Mouse (Mus musculus) layer of hippocampus, adult 8-10 months (tissue): ENCODE measurements around the gene Iars2. TPM values are rescaled to one million over a fixed set of nuclear protein-coding genes. Genes with fewer than 3 reads are reported as not detected.

Experiments
- DNase-seq, 2 experiments: peaks; one replicate each; pipeline ENCODE4 v3.0.0; 2022; ENCODE audit warnings: low spot score in 2 of 2
- total RNA-seq, 4 experiments: library from RNA; stranded (reverse); gene quantifications; 2 replicates each; pipeline ENCODE4 v1.2.4; 2022

The Iars2 gene
- total RNA-seq, 4 experiments from 2014 or later, result 34.1 to 35.7 (median 35.0) TPM

DNA sequence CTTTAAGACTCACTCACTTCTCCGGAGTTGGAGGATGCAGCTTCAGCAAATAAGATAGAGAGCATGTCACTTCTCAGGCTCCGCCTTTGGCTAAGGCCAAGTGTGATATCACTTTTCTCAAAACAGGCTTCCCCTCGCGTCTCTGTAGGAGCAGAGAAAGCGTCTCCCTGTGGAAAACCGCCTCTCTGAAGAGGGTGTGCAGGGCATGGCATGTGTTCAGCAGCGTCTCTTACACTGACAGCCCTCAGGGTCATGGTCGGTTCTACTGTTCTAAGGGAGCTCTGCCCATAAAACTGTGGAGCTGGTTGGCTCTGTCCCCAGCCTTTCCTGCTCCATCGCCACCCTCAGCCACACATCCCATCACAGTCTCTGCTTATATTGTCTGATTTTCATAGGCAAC is 49.9 kb downstream of the Iars2 start:
- DNase-seq, result no peak

DNA sequence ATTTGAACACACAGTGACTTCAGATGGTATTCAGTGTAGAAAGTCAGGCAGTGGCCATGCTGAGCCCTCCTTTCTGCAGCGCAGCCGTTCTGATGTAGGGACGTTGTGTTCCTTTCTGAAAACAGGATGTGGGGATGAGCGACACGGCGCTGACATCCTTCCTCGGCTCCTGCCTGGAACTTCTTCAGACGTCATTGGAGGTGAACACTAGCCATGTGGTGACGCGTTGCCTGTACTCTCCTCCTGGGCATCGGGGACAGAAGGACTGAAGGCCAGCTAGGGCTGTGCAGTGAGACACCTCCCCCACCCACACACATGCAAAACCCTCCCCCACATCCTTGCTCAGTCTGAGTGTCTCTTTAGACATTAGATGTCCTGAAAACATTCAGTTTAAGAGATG is 52.2 kb downstream of the Iars2 start:
- no peak for DNase-seq

DNA sequence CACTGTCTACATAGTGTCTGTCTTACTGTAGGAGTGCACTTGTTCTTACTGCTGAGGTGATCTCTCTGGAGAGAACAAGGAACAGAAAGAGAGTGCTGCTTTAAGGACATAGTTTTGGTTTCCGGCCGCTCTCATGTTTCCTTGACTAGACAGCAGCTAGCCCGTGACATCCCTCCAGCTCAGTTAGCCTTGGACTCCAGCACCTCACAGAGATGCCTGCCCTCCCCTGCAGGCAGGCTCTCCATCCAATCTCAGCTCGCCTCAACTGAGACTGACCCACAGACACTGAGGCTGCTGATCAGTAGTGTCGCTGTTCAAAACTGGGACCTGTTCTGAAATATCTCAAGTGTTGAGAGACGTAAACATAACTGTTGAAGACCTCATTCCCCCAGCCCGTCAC is 53.2 kb downstream of the Iars2 start:
- no peak for DNase-seq

DNA sequence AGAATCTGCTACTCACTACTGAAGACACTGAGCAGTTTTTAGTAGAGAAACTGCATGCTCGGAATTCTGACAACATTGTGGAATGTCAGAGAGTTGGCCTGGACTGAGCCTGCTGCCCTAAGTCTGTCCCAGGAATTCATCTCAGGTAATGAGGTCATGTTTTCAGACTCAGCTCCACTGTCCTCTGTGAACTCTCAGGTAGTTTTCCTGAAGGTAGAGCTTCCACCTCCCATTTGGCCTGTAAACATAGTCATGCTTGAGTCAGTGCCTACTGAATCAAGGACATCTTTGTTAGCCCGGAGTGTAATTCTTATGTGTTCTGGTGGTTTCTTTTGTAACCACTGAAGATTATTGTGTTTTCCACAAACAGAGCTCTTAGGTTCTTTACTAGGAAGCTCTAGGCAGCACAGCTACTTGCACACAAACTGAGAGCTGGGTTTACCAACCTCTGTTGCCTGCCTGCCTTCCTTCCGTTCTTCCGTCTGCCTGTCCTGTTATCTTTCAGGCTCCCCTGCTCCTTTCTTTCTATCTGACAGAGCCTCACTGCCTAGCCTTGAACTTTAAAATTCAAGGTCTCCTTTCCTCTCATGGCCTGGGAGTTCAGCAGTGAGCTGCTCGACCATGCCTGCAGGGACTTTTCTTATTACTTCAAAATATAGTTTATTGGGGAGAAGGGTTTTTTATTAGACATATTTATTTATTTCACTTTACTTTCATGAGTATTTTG is 54.2 kb downstream of the Iars2 start:
- DNase-seq, result no peak

DNA sequence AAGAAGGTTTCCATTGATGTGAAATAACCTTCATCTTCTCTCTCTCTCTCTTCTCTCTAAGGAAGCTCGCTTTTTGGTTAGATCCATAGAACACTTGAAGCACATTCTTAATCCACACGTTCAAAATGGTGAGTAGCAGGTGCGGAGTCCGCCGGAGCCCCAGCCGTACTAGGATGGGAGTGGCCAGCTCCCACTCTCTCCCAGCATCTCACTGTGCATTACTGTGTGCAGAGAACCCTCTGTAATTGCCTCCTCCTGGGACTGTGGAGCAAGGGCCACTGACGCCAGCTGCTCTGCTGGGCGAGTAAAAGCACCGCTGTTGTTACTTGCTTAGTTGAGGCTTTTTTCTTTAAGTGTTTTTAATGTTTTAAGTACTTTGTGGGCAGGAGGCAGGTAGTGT is 57.8 kb downstream of the Iars2 start:
- no peak for DNase-seq

DNA sequence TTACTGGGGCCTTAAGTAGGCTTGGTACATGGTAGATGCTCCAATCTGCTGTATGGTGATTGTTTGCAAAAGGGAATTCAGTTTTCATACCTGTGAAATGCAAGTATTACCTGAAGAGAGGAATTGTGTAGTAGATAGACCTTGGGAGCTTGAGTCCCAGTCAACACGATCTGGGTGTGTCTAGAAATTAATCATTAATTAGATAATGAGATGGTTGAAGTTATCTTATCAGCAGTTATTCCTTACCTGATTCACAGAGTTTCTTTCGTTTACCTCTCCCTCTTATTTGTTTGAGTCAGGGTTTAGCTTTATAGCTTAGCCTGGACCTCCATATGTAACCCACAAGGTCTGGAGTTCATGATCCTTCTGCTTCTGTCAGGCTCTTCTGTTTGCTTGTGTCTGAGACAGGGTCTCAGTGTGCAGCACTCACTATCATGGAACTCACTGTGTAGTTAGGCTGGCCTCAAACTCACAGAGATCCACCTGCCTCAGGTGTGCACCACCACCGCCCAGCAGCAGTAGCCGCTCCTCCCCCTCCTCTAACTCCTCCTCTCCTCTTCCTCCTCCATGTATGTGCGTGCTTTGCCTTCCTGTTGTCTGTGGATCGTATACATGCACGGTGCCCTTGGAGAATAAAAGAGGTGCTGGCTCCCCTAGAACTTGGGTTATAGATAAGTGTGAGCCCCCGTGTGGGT is 58.6 kb downstream of the Iars2 start:
- DNase-seq, result no peak

DNA sequence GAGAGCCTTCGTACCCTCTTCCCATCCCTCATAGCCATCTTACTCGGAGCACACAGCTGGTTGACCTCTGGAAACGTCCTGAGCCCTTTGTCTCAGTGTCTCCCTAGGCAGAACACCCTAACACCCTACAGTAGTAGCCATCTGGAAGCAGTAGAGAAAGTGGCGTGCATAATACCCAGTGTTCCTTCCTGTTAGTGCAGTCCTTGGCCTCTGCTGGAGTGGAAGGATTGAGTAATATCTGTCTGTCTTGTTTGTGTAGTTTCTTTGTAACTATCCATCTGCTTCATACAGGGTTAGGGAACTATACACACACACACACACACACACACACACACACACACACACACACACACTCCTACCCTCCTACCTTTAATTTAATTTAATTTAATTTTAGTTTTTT is 60.5 kb downstream of the Iars2 start:
- DNase-seq, result no peak

DNA sequence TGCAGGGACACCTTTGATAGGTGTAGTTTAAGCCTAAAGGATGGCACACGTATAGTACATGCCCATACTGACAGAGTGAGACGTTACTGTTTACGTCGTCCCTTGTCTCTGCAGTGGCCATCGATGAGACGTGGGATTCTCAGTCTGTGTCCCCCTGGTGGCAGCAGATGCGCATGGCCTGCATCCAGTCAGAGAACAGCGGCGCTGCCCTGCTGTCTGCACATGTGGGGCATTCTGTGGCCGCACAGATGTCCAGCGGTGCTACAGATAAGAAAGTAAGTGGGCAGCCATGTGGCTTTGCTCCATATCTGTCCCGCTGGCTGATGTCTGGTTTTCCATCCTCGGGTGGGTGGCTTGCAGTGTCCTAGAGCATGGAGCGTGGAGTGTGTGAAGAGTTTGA is 66.6 kb downstream of the Iars2 start:
- no peak for DNase-seq

DNA sequence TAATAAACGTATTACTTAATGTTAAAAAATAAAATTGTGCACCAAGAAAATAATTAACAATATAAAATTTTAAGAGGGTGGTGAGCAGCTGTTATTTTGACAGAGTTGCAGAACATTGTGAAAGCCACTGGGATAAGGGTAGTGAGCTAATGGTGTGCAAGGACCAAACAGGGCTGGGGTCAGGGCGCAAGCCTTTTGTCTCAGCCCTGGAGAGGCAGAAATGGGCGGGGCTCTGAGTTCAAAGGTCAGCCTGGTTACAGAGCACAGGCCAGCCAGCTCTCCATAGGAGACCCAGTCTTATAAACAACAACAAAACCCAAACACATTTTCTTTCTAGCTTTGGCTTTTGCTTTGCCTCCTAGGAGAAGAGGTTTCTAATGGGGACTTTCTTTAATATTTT is 72.4 kb downstream of the Iars2 start:
- DNase-seq, result no peak

DNA sequence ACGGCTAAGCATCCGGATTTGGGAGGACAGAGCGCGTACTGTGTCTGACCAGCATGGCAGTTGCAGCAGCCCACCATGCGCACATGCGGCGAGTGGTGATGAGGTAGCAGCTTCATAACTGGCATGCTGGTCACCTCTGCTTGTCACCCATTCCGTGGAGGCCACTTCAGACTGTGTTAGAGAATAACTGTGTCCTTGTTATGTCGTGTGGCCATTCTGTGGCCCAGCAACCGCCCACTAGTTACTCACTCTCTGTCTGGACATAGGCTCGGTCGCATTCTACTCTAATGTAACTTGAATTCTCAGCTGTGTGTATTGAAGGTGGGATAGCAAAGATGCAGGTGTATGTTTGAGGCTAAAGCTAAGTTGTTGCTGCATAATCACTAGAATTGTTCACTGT is 73.9 kb downstream of the Iars2 start:
- DNase-seq, result no peak

DNA sequence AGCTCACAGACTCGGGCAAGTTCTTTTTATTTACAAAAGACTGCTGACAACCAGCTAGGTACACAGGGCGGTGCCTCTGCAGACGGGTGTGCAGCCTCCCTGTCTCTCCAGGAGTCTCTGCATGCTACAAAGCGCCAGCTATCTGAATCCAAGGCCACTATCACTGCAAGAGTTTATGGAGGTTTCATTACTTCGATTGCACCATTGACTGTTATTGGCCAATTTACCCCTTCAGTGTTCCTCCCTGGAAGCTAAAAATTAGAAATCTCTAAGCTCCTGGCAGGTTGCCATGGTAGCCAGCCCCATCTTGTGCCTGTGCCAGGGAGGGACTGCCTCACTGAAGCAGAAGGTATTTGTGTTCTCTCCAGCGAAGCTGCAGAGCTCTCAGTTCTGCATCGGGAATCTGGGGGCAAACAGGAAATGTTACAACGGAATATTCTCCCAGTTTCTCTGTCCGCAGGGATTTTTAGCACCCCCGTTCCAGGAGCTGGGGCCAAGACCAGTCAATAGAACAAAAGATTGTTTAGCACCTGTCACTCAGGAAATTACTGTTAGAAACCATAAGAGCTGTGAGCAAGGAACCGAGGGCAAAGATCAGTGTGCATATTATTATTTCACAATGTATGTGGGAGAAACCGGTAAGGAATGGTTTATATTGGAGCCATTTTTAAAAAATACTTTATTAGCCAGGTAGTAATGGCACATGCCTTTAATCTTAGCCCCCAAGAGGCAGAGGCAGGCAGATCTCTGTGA is 75.9 kb downstream of the Iars2 start:
- peak; percentile 69 to 81 for DNase-seq

DNA sequence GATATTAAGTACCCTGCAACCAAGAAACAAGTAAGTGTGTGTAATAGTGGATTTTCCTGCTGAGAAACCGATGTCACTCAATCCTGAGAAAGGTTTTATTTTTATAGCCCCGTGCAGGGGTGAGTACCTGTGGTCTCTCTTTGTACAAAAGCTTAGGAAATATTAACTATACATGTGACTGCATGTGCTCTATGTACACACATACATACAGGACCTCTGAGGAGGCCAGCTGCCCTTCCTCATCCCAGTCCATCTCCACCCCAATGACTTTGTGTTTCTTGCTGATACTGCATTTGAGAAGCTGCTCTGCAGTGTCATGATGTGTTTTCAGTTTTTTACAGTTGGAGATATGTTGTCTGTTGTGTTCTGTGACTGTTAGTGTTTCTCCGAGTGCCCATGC is 76.8 kb downstream of the Iars2 start:
- DNase-seq, result no peak

DNA sequence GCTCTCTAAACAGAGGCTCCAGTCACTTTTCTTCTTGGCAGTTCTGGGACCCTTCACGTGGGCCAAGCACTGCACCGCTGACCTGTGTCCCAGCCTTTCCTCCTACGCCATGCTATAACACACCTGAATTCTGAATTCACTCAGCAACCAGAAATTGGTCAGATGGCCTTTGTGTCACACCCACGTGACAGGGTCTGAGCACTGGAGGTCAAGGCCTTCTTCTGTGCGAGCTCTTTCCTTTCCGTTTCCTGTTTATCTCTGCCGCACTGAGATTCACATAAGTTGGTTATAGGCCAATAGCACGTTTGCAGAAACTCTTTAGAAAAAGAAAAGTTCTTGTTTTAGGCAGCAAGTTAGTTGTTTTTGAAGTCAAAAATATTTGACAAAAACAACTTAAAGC is 80.5 kb downstream of the Iars2 start:
- DNase-seq, result no peak

DNA sequence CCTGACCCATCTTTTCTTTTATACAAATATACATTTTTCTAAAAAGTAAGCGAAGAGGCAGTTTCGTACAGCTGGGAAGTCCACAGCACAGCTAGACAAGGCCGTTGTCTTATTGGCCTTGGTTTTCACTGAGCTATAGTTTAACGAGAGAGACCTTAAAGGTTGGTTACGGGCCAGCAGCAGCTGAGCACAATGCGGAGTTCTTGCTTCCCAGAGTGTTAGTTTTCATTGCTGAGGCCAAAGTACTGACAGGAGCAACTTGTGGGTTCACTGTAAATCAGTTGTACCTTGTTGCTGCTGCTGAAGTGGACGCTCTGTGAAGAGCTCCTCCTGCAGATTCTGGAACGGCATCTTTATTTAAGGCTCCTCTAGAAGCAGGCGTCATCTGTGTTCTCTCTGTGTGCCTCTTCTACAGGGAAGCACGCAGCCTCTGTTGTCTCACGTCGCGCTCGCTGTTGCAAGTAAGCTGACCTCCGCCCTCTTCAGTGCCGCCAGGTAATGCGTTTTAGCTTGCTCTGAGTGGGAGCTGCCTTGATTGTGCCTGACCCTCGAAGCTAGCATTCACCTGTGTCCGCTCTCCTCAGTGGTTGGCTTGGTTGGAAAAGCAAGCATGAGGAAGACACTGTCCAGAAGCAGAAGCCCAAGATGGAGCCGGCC is 81.6 kb downstream of the Iars2 start:
- no peak for DNase-seq

DNA sequence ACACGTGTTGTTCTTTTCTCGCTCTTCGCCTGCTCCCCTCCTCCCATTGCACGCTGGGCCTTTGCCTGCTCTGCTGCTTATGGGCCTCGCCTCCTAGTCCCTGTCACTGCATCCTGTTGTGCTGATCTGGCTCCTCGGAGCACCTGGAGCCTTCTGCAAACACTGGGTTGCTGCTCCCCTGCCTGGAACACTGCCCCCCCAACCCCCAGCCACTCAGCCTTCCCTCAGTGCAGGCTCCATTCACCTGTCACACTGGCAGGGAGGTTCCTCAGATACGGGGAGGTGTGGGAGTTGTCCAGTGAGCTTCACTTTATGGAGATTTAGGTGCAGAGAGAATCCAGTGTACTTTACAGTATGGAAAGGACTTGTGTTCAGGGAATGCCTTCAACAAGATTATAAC is 83.7 kb downstream of the Iars2 start:
- no peak for DNase-seq

DNA sequence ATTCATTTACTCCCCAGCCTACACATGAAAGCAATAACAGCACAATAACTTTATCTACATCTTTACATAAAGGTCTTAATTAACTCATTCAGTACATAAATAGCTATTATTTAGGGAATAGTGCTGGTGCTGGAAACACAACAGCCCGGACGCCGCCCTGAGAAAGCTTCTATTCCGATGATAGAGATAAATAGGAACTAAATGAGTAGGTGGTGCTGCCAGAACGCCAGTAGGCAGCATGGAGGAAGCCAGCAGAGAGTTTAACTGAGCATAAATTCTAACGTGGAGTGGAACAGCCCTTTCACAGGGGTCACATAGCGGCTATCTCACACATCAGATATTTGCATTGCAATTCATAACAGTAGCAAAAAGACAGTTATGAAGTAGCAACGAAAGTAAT is 86.2 kb downstream of the Iars2 start:
- no peak for DNase-seq

DNA sequence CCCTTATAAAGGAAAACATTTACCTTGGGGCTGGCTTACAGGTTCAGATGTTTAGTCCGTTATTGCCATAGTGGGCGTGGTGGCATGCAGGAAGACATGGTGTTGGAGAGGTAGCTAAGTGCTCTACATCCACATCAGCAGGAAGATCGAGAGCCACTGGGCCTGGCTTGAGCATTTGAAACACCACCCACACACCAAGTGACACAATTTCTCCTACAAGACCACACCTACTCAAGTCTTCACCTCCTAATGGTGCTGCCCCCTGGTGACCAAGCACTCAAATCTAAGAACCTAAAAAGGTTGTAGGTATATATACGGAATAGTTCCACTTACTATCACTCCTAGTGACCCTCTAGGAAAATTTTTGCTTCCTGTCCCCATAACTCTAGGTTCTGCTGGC is 92.7 kb downstream of the Iars2 start:
- no peak for DNase-seq

DNA sequence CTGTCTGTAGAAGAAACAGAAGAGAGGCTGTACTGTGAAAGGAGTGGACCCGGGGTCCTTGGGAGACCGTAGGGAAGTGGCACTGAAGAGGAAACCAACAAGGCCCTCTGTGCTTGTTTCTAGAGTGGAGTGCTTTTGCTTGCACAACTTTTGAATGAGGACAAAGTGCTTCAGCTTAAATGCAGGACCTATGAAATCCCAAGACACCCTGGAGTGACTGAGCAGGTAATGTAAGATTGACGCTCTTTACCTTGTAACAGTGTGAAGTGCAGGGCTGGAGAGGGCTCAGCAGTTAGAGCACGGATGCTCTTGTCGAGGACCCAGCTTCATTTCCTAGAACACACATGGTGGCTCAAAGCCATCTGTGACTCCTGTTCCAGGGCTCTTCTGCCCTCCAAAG is 93.4 kb downstream of the Iars2 start:
- DNase-seq, result no peak
